Mouse (Mus musculus) spleen, adult 2 months (tissue): ENCODE measurements around the gene Xrcc4.

Experiments
- CTCF ChIP-seq: fragments of 200-500 bp; IDR thresholded peaks from 2 replicates; pipeline ENCODE4 v1.5.1; 2011; ENCODE audit warnings: mild to moderate bottlenecking, inconsistent platforms; ENCODE audit not compliant: insufficient read depth, insufficient read length, insufficient replicate concordance; ENCODE audit errors: extremely low read depth
- POLR2A ChIP-seq: fragments of 200-500 bp; IDR thresholded peaks from 2 replicates; pipeline ENCODE4 v1.6.1; 2011; ENCODE audit warnings: low read depth, low read length, inconsistent platforms

- TF ChIP-seq CTCF, result no peak
- no peak for TF ChIP-seq POLR2A
Observed at GRCm38 (mm10) chr13:89797721-89798120, 291.7 kb downstream of the Xrcc4 start.
